10 mouse cellular contexts compared by ENCODE assay signal in genomic region chr15:85576511-85577440, GRCm38 (mm10). TPM values are rescaled to one million over a fixed set of nuclear protein-coding genes. Genes with fewer than 3 reads are reported as not detected.
A peak's percentile ranks its signal among the peaks of the same experiment; 100 is the strongest.
DNase-seq lines count a peak whose midpoint lies in the region; ATAC-seq and TF ChIP-seq lines count a peak whose summit lies in the region.
"Had no signal": no experiment of that assay in that cellular context is flagged by ENCODE, and none has a peak within 500 bp of the region (broad histone marks: within the 10 kb centered on the region; RNA-seq: fewer than 3 reads in every experiment).

No protein-coding gene starts in this region.

- H3K36me3 ChIP-seq in heart, embryonic 10.5 days, result no peaks in the 10 kb centered on the region
- no peaks in the 10 kb centered on the region for H3K36me3 ChIP-seq in megakaryocyte, embryonic 14.5 days (replicated peaks; ENCODE audit: low read length)
- H3K36me3 ChIP-seq in limb, embryonic 14.5 days (ENCODE audit: control insufficient read depth, insufficient read depth, low read length), result no peaks in the 10 kb centered on the region
- no peaks in the 10 kb centered on the region for H3K36me3 ChIP-seq in stomach, embryonic 16.5 days (ENCODE audit: control insufficient read depth, insufficient read depth, low read length)

- peak overlapping the region; percentile 50 for H3K4me3 ChIP-seq in heart, embryonic 10.5 days
- peak overlapping the region; percentile 24 for H3K4me3 ChIP-seq in megakaryocyte, embryonic 14.5 days (replicated peaks)
- H3K4me3 ChIP-seq in limb, embryonic 14.5 days (replicated peaks; ENCODE audit: low read length), result peak overlapping the region; percentile 32
- peak overlapping the region; percentile 20 for H3K4me3 ChIP-seq in stomach, embryonic 16.5 days (replicated peaks; ENCODE audit: low read length)

- ATAC-seq in megakaryocyte, adult 5-6 weeks (ENCODE audit: poor library complexity, severe bottlenecking), result no peak
- no peak for ATAC-seq in limb, embryonic 14.5 days (ENCODE audit: low FRiP score, low read depth)
- ATAC-seq in stomach, embryonic 16.5 days (ENCODE audit: insufficient read depth, low FRiP score), result no peak

- no peak overlapping the region for H3K27ac ChIP-seq in heart, embryonic 10.5 days
- no peak overlapping the region for H3K27ac ChIP-seq in limb, embryonic 14.5 days (replicated peaks; ENCODE audit: low read depth, low read length)
- H3K27ac ChIP-seq in stomach, embryonic 16.5 days (ENCODE audit: low read length), result no peak overlapping the region
- H3K27ac ChIP-seq: macrophage had no signal

- no peak for DNase-seq in heart, embryonic 10.5 days (ENCODE audit: low spot score)
- no peak for DNase-seq in heart, postnatal 36 days
- no peak for DNase-seq in limb, embryonic 14.5 days (ENCODE audit: low spot score)
- no peak for DNase-seq in B cell, adult 2 months
- DNase-seq in urinary bladder, postnatal 25 days (ENCODE audit: low spot score), result no peak
- DNase-seq: heart, postnatal 14 days had no signal

- H3K4me2 ChIP-seq in limb, embryonic 14.5 days (replicated peaks; ENCODE audit: low read depth, low read length, severe bottlenecking), result peak overlapping the region; percentile 49
- peak overlapping the region; percentile 30; the same call in 1 of the 2 replicates for H3K4me2 ChIP-seq in stomach, embryonic 16.5 days (ENCODE audit: low read depth, low read length)

- 2% methylated on average over 61 of the region's 61 CpGs for WGBS in heart, embryonic 10.5 days
- whole genome bisulfite sequencing in limb, embryonic 14.5 days, result under 1% methylated on average over 51 of the region's 61 CpGs
- WGBS in stomach, embryonic 16.5 days, result 2% methylated on average over 60 of the region's 61 CpGs

- peaks cover 44% of the 10 kb centered on the region for H3K4me1 ChIP-seq in heart, embryonic 10.5 days
- H3K4me1 ChIP-seq in megakaryocyte, embryonic 14.5 days, result peaks cover 25% of the 10 kb centered on the region
- H3K4me1 ChIP-seq in limb, embryonic 14.5 days (ENCODE audit: control insufficient read depth, insufficient read depth, low read length), result peaks cover 14% of the 10 kb centered on the region
- H3K4me1 ChIP-seq in stomach, embryonic 16.5 days (ENCODE audit: control insufficient read depth, insufficient read depth, low read length), result peaks cover 10% of the 10 kb centered on the region

- intact Hi-C loops in heart, postnatal 36 days (cut with DNase I), result no loop called here

- H3K9me3 ChIP-seq in heart, embryonic 10.5 days, result no peaks in the 10 kb centered on the region
- peaks cover 16% of the 10 kb centered on the region for H3K9me3 ChIP-seq in megakaryocyte, embryonic 14.5 days
- H3K9me3 ChIP-seq in limb, embryonic 14.5 days (ENCODE audit: control insufficient read depth, low read length), result no peaks in the 10 kb centered on the region
- H3K9me3 ChIP-seq in stomach, embryonic 16.5 days (replicated peaks; ENCODE audit: control insufficient read depth, low read length), result no peaks in the 10 kb centered on the region

- peak overlapping the region; percentile 31; the same call in 1 of the 2 replicates for H3K9ac ChIP-seq in limb, embryonic 14.5 days (ENCODE audit: low read depth, low read length, severe bottlenecking)
- H3K9ac ChIP-seq in stomach, embryonic 16.5 days (ENCODE audit: low read length), result no peak overlapping the region

- no peak for TF ChIP-seq POLR2A in limb, embryonic 14.5 days (IDR thresholded peaks at IDR 0.05; ENCODE audit: borderline replicate concordance, extremely low read depth, insufficient read depth, insufficient read length)

- peaks cover 96% of the 10 kb centered on the region for H3K27me3 ChIP-seq in heart, embryonic 10.5 days (ENCODE audit: insufficient read depth, poor library complexity, severe bottlenecking)
- H3K27me3 ChIP-seq in megakaryocyte, embryonic 14.5 days (replicated peaks), result peaks cover 100% of the 10 kb centered on the region
- H3K27me3 ChIP-seq in limb, embryonic 14.5 days (ENCODE audit: control insufficient read depth, insufficient read depth, low read length), result peaks cover 79% of the 10 kb centered on the region
- peaks cover 85% of the 10 kb centered on the region for H3K27me3 ChIP-seq in stomach, embryonic 16.5 days (ENCODE audit: control insufficient read depth, insufficient read depth, low read length)

RNA-seq across cellular contexts. Expression of gene Wnt7b, which starts 5.5 kb away (rescaled TPM):
- 0.97 and 4.3 TPM in 2 replicates for polyA plus RNA-seq in heart, embryonic 10.5 days (2016; fragmentation: Nextera tagmentation; extraction: Ambion mirVana)
- total RNA-seq in heart, postnatal 36 days (2021), result under 1 TPM; 0.11 to 0.25 TPM
- not detected in 2 replicates for polyA plus RNA-seq in megakaryocyte, embryonic 14.5 days (2012; ENCODE audit: insufficient read depth, low replicate concordance)
- not detected in 2 replicates for total RNA-seq in megakaryocyte, adult 5-6 weeks (2015)
- total RNA-seq in megakaryocyte, adult 5-6 weeks (2017), result not detected in 2 replicates
- polyA plus RNA-seq in limb, embryonic 14.5 days (2012; rRNA removed), result 22.4 and 24.7 TPM in 2 replicates
- 40.0 and 46.0 TPM in 2 replicates for polyA plus RNA-seq in limb, embryonic 14.5 days (2014; fragmentation: Nextera tagmentation; extraction: Ambion mirVana)
- 3.4 and 4.8 TPM in 2 replicates for polyA plus RNA-seq in stomach, embryonic 16.5 days (2015; fragmentation: Nextera tagmentation; extraction: Ambion mirVana)
- polyA plus RNA-seq: macrophage had no signal
